In genomic region chr3:101411626-101412025, GRCm38 (mm10) we compare ENCODE assay signal across 15 mouse cellular contexts. TPM values are rescaled to one million over a fixed set of nuclear protein-coding genes. Genes with fewer than 3 reads are reported as not detected.
DNase-seq lines count a peak whose midpoint lies in the region; ATAC-seq and TF ChIP-seq lines count a peak whose summit lies in the region.
"Had no signal": no experiment of that assay in that cellular context is flagged by ENCODE, and none has a peak within 500 bp of the region (broad histone marks: within the 10 kb centered on the region; RNA-seq: fewer than 3 reads in every experiment).

No protein-coding gene starts in this region.

- ATAC-seq in heart, postnatal 0 days (ENCODE audit: insufficient read depth, low read depth) = no peak
- ATAC-seq in midbrain, embryonic 13.5 days = no peak
- ATAC-seq: CD4-positive, CD25-positive, alpha-beta regulatory T cell, adult 4 months; midbrain, embryonic 16.5 days; Patski had no signal

- whole genome bisulfite sequencing in heart, postnatal 0 days = 64% methylated on average over 3 of the region's 3 CpGs
- WGBS in midbrain, embryonic 10.5 days = 87% methylated on average over 3 of the region's 3 CpGs
- WGBS in midbrain, embryonic 13.5 days = 85% methylated on average over 3 of the region's 3 CpGs

- H3K9me3 ChIP-seq in heart, postnatal 0 days (replicated peaks; ENCODE audit: control insufficient read depth, low read length) = no peaks in the 10 kb centered on the region
- H3K9me3 ChIP-seq in midbrain, embryonic 10.5 days (replicated peaks) = no peaks in the 10 kb centered on the region
- no peaks in the 10 kb centered on the region for H3K9me3 ChIP-seq in midbrain, embryonic 13.5 days
- H3K9me3 ChIP-seq: lung, embryonic 15.5 days had no signal

- no peak for TF ChIP-seq EP300 in heart, postnatal 0 days (IDR thresholded peaks at IDR 0.05; ENCODE audit: low read depth)

- H3K27me3 ChIP-seq in heart, postnatal 0 days (ENCODE audit: control insufficient read depth, insufficient read depth, low read length) = no peaks in the 10 kb centered on the region
- H3K27me3 ChIP-seq in midbrain, embryonic 10.5 days (ENCODE audit: low read depth, poor library complexity, severe bottlenecking) = no peaks in the 10 kb centered on the region
- no peaks in the 10 kb centered on the region for H3K27me3 ChIP-seq in midbrain, embryonic 13.5 days
- H3K27me3 ChIP-seq: lung, embryonic 15.5 days; Patski had no signal

- H3K27ac ChIP-seq in heart, postnatal 0 days (ENCODE audit: low read depth) = peak overlapping the region; percentile 34
- H3K27ac ChIP-seq in midbrain, embryonic 10.5 days (replicated peaks) = 0 out of 2 replicates have a peak overlapping the region, but pooled peaks have one; percentile 13
- H3K27ac ChIP-seq in midbrain, embryonic 13.5 days = no peak overlapping the region

- no peak for DNase-seq in heart, postnatal 0 days (ENCODE audit: low spot score)
- no peak for DNase-seq in heart, adult 18-20 months
- no peak for DNase-seq in midbrain, embryonic 10.5 days (ENCODE audit: low spot score)
- peak; percentile 62 for DNase-seq in ZHBTc4 (ENCODE audit: low read depth, low spot score)
- DNase-seq in urinary bladder, adult 18-20 months (ENCODE audit: low spot score in 2 of 2) = no peak
- DNase-seq in right cerebral cortex, adult 18-20 months = no peak
- DNase-seq: cerebellum, postnatal 25 days; gastrocnemius, postnatal 10 days; kidney, postnatal 25 days; right cerebral cortex, postnatal 25 days had no signal

- peaks cover 45% of the 10 kb centered on the region for H3K4me1 ChIP-seq in heart, postnatal 0 days (ENCODE audit: control insufficient read depth, insufficient read depth)
- peaks cover 62% of the 10 kb centered on the region for H3K4me1 ChIP-seq in midbrain, embryonic 10.5 days
- H3K4me1 ChIP-seq in midbrain, embryonic 13.5 days (replicated peaks) = peaks cover 47% of the 10 kb centered on the region

- no peak for TF ChIP-seq CTCF in heart, postnatal 0 days (IDR thresholded peaks at IDR 0.05; ENCODE audit: low read depth)

- no peaks in the 10 kb centered on the region for H3K36me3 ChIP-seq in heart, postnatal 0 days (replicated peaks; ENCODE audit: control insufficient read depth, insufficient read depth, low read length)
- H3K36me3 ChIP-seq in midbrain, embryonic 10.5 days = no peaks in the 10 kb centered on the region
- no peaks in the 10 kb centered on the region for H3K36me3 ChIP-seq in midbrain, embryonic 13.5 days
- H3K36me3 ChIP-seq: lung, embryonic 15.5 days had no signal

- H3K4me2 ChIP-seq in heart, postnatal 0 days (ENCODE audit: low read depth, low read length) = no peak overlapping the region
- H3K4me2 ChIP-seq in midbrain, embryonic 13.5 days (replicated peaks) = no peak overlapping the region
- H3K4me2 ChIP-seq: lung, embryonic 15.5 days had no signal

- H3K9ac ChIP-seq in heart, postnatal 0 days (replicated peaks; ENCODE audit: low read depth, low read length) = no peak overlapping the region
- no peak overlapping the region for H3K9ac ChIP-seq in midbrain, embryonic 13.5 days (replicated peaks)
- H3K9ac ChIP-seq: lung, embryonic 15.5 days had no signal

- no peak overlapping the region for H3K4me3 ChIP-seq in heart, postnatal 0 days (ENCODE audit: low read depth, low read length)
- no peak overlapping the region for H3K4me3 ChIP-seq in midbrain, embryonic 10.5 days
- H3K4me3 ChIP-seq in midbrain, embryonic 13.5 days (replicated peaks) = no peak overlapping the region
- H3K4me3 ChIP-seq: lung, embryonic 15.5 days had no signal

RNA-seq across cellular contexts. Expression of gene Igsf3, which starts 34.7 kb away (rescaled TPM):
- total RNA-seq in heart, postnatal 0 days (2014; rRNA removed; ENCODE audit: low replicate concordance) = 23.9 and 27.1 TPM in 2 replicates
- polyA plus RNA-seq in heart, postnatal 0 days (2015; fragmentation: Nextera tagmentation; extraction: Ambion mirVana) = 16.6 and 18.0 TPM in 2 replicates
- total RNA-seq in heart, adult 18-20 months (2021) = 10 to 100 TPM; 10.5 to 10.6 TPM
- polyA plus RNA-seq in midbrain, embryonic 10.5 days (2016; fragmentation: Nextera tagmentation; extraction: Ambion mirVana) = 22.7 and 29.7 TPM in 2 replicates
- polyA plus RNA-seq in midbrain, embryonic 13.5 days (2015; fragmentation: Nextera tagmentation; extraction: Ambion mirVana) = 75.5 and 79.1 TPM in 2 replicates
